Mouse (Mus musculus) ZHBTc4 (cell line): ENCODE results near the gene Map3k20.

ENCODE experiments used
- DNase-seq: peaks from one replicate; pipeline ENCODE4 v3.0.0-alpha.2; 2011; ENCODE audit warnings: low read depth, low spot score

Map3k20 gene

DNA sequence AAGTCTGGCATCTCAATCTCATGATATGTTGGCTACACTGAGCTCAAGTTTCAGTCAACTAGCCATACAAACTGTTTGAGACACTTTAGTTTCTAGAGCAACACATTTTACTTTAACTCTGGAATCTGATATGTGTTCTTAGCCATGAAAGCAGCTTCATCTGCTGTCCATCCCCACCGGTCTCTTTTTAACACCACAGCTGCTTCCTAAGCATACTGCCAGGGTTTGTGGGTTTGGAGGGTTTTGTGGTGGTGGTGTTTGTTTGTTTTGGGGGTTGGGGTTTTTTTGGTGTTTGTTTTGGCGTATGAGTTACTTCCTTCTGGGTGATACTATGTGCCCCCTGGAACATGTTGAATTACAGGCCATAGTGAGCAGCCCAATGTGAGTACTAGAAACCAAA, 35.2 kb downstream of the Map3k20 start:
- DNase-seq, result no peak

DNA sequence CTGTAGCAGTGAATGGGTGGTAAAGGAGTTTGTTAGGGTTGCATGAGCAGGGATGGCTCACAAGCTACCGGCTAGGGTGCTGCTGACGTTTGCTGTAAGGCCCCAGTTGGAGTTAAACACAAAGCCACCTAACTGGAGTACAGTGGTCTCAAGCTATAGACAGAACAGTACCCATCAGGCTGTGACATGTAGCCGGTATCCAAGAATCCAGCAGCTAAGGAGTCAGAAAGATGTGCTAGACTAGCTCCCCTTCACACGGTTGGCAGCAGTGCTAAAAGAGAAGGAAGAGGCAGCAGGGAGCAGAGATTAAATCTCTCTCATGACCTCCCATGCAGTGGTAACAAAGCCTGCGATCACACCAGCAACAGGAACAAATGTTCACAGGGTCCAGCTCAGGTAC, 36.2 kb downstream of the Map3k20 start:
- DNase-seq, result no peak

DNA sequence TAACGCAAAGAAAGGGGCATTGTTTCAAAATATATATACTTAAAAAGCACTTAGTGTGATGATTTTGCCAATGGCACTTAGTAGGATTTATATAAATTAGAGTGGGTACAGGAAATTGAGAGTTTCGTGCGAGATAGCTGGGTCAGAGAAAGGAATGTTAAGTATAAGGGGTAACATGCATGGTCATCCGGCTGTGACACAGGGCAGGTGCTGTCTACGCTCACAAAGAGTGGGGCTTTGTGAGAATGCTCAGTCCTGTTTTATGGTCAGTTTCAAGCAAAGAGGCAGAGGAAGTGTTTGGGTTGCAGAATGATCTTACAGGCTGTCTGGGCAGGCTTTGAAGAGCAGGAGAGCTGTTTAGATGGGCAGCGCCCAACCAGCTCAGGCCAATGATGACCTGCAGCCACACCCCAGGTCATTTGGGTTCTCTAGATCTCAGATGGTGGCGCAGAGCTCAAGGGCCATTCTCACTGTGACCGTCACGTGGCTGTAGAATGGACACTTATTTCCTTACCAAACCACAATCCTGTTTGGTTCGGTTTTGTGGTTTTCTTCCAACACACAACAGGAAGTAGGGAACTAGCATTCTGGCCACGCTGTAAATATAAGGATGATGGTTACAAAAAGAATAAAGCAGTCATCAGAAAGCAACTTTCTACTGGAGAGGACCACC, 37.4 kb downstream of the Map3k20 start:
- no peak for DNase-seq

DNA sequence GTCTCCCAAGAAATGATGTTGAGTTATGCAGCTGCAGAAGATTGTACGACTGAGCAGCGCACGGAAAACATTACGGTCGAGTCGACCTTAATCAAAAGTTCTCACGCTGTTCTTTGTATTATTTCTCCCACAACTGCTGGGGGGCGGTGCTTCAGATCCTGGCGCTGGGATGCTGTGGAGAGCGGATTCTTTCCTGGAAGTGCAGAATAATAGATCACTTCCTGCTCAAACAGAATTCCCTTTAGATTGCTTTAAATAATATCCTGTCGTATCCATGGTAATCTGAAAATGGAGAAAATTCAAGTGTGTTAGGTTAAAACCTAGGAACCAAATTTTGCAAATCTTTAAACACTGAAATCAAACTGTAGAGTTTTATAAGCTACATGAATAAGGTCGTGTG, 39.0 kb downstream of the Map3k20 start:
- no peak for DNase-seq

DNA sequence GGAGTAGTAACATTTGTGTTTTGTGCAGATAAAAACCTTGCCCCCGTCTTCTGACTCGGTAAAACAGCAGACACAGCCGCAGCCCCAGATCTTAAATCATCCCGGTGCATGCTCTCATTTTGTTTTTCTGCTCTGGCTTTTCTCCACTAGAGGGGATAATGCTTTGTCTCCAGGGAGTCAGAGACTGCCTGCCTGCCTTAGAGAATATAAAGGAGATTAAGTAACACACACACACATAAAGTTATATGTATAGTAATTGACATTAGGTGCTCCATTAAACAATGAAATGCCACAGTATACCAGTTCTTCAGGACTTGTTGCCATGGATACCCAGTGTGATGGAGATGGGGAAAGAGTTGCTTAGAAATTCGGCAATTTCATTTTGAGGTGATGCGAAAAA, 41.1 kb downstream of the Map3k20 start:
- no peak for DNase-seq

DNA sequence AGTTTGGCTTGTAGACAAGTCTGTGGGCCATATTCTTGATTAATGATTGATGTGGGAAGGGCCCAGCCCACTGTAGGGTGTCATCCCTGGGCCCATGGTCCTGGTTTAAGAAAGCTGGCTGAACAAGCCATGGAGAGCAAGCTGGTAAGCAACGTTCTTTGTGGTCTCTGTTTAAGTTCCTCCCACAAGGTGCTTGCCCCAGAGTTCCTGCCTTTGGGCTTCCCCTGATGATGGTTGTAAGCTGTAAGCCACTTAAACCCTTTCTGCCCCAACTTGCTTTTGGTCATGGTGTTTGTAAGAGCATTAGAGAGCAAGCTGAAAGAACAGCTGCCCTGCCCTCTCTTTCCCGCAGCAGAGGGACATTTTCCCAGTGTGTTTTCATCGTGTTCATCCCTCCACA, 43.0 kb downstream of the Map3k20 start:
- no peak for DNase-seq

DNA sequence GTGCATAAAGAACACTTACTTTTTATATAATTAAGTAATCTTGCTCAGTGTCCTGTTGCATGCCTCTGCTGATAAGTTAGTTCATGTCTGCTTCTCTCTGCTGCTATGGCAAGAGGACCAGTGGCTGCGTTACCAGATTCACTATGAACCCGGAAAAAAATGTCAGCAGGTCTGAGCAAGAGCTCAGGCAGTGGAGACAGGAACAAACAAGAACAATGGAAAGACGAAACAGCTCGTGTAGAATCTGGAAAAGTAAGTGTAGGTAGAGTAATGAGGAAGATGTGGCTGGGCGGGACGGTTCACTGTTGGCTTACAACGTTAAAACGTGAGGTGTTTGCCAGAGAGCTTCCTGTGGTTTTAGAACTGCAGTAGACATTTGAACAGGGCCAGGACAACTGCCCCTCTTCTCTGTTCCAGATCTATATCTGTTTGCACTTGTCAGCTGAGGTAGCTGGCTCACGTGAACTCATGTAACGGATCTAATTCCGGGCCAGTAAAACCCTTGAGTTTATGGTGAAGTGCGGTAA, 45.6 kb downstream of the Map3k20 start:
- no peak for DNase-seq

DNA sequence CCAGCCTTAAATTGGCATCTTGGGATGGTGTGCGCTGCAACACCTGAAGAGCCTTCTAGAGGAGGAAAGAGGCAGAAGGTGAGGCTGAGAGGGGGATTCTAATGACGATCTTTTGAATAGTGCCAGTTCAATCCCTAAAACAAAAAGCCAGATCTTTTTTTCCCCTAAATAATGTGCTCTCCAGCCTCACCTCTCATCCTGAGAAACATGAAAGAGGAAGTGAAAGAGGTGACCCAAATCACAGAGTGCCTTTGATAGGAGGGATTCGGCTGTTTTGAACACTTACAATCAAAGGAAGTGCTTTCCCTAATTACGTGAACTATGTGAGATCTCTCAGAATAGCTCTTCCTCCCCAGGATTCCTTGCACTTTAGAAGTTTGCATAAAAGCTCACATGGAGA, 46.6 kb downstream of the Map3k20 start:
- DNase-seq, result no peak

DNA sequence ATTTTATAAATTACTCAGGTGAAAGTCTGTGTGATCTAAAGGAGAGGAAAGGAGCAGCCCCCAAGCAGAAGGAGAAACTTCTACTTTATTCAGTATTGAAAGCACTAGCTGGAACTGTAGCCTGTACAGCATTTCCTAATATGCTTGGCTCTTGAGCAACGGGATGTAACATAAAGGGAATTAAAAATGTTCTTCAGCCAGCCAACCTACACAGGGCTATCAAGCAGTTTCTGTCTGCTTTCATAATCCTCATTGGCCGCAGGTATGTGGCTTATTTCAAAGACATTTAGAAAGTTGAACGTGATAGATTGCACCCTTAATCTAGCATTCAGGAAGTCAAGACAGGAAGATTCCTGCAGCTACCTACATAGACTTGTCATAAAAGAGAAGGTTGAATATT, 47.8 kb downstream of the Map3k20 start:
- DNase-seq, result no peak

DNA sequence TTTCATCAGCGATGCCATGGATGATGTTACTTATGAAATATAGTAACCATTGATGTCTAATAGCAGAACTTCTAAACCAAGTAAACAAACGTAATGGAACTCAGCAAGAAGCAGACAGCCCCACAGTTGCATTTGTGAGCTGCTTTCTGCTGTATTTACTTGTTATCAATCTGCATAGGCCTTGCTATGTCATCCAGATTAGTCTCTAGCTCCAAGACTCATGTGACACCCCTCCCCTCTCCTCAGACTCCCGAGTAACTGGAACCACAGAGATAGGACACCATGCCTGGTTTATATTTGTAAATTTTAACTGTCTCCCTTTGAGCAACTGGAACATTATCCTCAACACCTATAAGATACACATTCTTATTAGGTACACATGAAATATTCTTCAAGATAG, 51.4 kb downstream of the Map3k20 start:
- DNase-seq, result no peak

DNA sequence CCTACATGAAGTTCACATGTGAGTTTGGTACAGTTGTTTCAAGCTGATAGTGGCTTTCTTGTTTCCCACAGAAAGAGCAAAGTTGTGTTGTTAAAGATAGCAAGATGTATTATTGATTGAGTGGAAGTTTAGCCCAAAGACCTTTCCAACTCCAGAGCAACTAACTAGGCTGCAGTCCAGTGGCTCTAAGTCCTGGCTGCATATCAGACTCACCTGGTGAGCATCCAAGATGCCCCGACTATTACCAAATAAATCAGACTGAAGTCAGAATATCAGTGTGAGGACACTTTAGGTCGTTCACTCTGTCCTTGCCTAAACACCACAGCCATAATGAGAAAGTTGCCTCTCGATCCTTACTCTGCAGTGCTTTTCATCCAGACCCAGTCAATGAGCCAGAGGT, 59.8 kb downstream of the Map3k20 start:
- no peak for DNase-seq

DNA sequence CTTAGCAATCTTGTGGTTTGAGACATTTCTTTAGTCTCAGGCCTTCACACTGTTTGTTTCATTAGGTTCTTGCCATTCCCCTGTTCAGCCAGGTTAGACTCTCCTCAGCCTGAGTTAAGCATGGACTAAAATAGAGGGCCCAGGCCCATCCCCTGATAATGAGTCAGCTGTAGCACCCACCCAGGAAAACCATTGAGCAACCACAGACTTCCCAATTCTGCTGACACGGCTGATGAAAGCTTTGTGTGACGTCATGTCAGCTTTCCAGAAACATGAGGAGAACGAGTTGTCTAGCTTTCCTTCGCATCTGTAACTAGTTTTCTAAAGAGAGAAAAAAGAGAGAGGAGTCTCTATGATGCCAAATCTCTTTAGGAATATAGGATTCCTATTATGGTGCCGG, 65.9 kb downstream of the Map3k20 start:
- no peak for DNase-seq

DNA sequence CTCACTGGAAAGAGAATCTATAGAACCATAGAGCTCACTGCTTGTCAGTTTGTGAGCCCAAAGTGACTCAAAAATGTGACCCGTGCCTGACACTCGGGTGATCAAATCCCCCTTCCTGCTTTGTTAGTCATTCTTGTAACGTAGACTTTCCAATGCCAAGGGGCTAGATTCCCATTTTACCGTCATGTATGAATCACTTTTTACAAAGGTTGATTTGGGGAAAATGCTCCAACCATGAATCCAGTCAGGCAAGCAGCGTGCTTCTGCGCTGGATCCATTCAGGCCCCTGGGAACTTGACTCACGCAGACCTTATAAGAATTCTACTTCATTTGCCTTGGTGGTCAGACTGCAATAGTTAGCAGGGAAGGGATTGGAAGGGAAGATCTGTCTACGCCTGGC, 66.3 kb downstream of the Map3k20 start:
- DNase-seq, result no peak

DNA sequence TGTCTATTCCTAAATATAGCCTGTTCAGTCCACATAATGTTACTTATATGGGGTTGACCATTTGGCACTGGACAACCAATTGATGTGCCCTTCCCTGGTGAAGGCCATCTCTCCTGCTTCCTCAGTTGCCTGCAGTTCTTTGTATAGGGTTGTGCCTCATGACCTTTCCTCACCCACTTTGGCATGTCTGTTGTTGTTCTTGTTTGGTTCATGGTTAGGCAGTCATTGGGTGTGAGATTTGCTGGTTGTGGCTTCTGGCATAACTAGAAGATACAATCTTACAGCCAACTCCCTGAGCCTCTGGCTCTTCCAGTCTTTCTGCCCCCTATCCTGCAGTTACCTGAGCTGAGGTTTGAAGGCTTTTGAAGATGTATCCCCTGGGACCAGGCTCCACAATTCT, 67.3 kb downstream of the Map3k20 start:
- no peak for DNase-seq

DNA sequence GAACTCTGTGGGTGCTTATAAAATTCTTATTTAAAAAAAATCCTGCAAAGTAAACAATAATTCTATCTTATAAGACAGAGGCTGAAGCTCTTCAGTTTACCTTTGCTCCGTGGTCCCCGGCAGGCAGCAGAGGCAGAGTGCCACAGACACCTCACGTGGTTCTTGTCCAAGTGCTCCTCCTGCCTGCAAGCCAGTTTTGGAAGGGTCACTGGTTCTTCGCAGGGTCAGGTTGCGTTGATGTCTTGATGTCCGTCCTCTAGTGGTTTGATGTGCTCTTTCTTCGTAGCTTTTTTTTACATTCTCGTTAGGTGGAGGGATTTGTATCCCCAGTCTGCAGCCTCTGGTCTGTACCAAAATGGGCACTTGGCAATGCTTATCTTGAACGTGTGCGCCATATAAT, 71.0 kb downstream of the Map3k20 start:
- no peak for DNase-seq

DNA sequence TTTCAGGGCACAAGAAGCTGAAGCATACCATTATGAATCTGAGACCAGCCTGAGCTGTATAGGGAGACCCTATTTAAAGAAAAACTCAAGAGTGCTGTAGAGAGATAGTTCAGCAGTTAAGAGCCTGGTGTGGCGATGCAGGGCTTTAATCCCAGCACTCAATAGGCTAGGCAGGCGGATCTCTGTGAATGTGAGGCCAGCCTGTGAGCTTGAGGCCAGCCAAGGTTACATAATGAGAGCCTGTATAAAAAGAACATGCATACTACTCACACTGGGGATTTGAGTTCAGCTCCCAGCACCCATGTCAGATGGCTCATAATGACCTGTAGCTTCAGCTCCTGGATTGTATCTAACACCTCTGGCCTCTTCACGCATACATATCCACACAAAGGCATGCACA, 76.1 kb downstream of the Map3k20 start:
- DNase-seq, result no peak

DNA sequence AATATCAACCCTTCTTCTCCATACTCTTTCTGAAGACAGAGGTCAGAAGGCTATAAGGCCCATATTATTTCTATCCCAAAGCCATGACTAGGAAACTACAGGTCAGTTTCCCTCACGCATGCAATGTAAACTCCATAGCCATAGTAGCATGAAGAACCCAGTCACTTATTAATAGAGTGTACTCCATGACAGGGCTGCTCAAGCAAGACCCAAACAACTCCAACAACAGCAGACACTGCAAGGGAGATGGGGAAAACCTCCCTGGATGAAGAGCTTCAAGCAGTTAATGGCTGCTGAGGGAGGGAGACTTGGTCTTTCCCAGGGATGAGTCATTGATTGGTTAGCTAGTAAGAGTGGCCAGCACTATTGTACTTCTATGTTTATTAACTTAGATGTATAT, 78.0 kb downstream of the Map3k20 start:
- no peak for DNase-seq

DNA sequence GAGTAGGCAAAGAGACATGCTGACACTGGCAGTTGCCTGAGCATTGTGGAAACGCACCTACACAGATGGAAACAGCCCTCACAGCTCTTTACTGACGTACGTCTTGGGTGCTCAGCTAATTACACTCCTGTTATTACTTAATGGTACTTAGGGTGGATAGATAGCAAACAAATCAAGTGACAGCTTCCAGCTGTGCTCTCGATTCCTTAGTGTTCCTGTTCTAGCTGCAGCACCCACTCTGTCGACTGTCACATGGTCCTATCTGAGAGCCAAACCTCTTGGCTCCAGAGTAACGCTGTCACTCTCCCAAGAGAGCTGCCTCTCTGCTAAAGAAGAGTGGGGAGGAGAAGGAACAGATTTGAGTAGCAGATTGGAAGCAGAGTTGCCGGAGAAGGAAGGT, 80.5 kb downstream of the Map3k20 start:
- no peak for DNase-seq

DNA sequence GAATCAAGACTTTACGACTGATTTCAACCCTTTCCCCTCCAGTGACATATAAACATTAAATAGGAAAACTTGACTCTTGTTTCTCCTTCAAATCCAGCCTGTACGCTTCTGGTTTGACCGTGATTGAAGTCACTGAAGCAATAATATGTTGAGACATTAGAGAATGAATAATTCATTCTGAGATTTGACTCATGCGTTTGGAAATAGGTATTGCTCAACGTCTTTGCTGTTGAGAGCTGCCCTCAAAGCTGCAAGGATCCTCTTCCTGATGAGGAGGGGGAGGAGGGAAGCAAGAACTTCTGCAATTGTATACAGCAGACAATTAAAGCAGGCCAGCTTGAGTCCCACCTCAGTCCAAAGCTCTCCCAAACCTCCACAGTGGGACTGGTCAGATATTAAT, 81.1 kb downstream of the Map3k20 start:
- no peak for DNase-seq

DNA sequence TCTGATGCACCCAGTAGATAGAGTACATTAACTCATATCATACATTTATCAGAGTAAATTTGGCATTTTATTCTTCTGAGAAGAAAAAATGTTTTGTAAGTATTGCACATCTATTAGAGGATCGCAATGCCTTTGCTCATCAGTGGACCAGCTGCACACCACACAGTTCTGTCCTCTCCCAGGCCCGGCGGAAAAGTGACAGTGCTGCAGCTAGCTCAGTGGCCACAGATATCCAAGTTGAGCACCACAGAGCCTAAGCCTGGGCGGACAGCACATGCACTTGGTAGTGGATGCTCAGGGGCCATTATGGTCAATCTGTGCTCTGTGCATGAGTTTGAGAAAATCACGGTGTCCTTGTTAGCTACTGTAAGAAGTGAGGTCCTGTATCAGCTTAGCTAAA, 82.4 kb downstream of the Map3k20 start:
- DNase-seq, result no peak

DNA sequence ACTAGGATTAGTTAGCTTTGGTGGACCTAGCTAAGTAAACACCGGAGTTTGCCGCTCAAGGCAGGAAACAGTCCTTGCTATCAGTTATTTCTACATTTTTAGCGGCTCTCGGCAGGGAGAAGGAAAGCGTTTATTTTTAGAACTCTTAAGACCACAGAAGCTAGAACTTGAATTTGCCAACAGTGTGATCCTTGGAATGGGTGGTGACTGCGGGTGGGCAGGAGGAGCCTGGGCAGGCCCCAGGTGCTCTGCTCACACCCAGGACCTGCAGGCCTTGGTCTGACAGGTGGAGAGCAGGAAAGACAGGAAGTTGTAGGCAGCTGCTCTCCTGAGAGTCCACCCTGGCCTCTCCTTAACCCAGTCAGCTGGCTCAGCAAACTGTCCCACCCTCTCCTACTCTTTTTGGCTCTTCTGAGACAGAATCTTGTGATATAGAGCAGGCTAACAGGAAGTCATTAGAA, 83.7 kb downstream of the Map3k20 start:
- no peak for DNase-seq

DNA sequence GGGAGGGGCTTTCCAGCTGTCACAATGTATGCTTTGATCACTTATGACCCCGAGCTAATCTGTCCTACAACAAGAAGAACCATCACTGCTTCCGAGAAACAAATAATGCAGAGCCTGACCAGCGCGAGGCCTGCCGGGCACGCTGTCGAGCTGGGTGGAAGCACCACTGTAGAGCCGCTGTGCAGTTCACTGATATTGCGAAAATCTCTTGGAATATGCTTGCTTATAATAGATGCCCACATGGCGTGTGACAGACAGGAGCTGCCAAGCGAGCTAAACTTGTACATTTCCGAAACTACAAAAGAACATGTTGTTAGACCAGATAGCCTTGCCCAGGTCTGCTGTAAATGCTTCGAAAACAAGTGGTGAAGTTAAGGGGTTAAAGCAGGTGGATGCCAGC, 86.7 kb downstream of the Map3k20 start:
- no peak for DNase-seq

DNA sequence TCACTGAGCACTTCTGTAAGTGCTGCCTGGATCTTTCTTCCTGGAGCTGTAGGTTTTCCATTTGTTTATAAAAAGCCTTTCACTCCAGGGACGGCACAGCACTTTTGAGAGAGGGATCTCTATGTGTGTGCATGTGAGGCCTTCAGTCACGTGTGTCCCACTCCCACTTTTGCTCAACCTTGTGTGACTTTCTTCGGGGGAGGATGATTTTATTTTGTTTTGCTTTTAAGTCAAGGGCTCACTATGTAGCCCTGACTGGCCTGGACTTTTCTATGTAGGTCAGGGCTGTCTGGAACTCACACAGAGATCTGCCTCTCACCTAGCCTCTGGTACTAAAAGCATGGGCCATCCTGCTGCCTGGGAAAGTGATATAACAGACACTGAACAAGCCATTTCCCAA, 88.6 kb downstream of the Map3k20 start:
- DNase-seq, result no peak

DNA sequence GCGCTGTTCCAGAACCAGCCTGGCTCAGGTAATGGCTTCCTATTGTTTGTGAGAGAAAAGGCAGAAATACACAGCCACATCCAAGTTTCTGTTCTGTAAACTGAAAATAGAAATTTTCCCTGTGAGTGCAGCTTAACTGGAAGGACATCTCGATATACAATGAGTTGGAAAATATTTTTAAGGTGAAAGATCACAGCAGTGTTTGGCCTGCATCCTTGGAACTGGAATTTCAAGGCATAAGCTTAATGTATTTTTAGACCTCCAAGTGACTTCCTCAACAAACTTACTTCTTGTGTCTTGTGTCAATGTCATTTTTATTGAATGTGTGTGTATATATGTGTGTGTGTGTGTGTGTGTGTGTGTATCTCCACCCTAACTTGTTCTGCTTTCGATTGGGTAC, 90.4 kb downstream of the Map3k20 start:
- DNase-seq, result no peak
